Mouse (Mus musculus) ES-E14 (cell line): Measurements from ENCODE around the gene Plekhg2.

Source experiments
- HCFC1 ChIP-seq: IDR thresholded peaks from 2 replicates; pipeline ENCODE4 v1.6.1; 2012; ENCODE audit warnings: low read length, inconsistent platforms, borderline replicate concordance; ENCODE audit not compliant: insufficient read depth
- MAFK ChIP-seq: IDR thresholded peaks from 2 replicates; pipeline ENCODE4 v1.6.1; 2014; ENCODE audit warnings: mild to moderate bottlenecking, low read depth, low read length, inconsistent platforms; ENCODE audit not compliant: insufficient read depth
- ZC3H11A ChIP-seq: IDR thresholded peaks from 2 replicates; pipeline ENCODE4 v1.6.1; 2012; ENCODE audit warnings: low read depth, mild to moderate bottlenecking, inconsistent platforms, low read length, borderline replicate concordance
- ZNF384 ChIP-seq: IDR thresholded peaks from 2 replicates; pipeline ENCODE4 v1.6.1; 2012; ENCODE audit warnings: low read depth, low read length, inconsistent platforms

- no peak for TF ChIP-seq ZNF384
- TF ChIP-seq MAFK = no peak
- TF ChIP-seq ZC3H11A = no peak
- TF ChIP-seq HCFC1 = no peak
Observed at GRCm38 (mm10) chr7:28367663-28368275, 4.6 kb downstream of the Plekhg2 start.
